Mouse (Mus musculus) neutrophil, adult 5-6 weeks (primary cell): ENCODE results near the gene 2310061I04Rik. TPM values are rescaled to one million over a fixed set of nuclear protein-coding genes. Genes with fewer than 3 reads are reported as not detected.

Experiments used
- ATAC-seq: fragments of 151-379, 151-347 bp; 2 replicates; pipeline ENCODE4 v1.8.0; 2017; ENCODE audit warnings: mild to moderate bottlenecking, moderate TSS enrichment; ENCODE audit not compliant: insufficient number of reproducible peaks, poor library complexity, low FRiP score, severe bottlenecking; ENCODE audit errors: extremely low read depth
- total RNA-seq: library from RNA; stranded (forward); fragments of 200-1000 nt; gene quantifications from 2 replicates; pipeline ENCODE4 v1.2.3, GENCODE M21; 2017

Gene 2310061I04Rik
- 9.6 and 12.8 TPM in 2 replicates for total RNA-seq

GRCm38 (mm10) chr17:35896781-35897643 lies at the start of gene 2310061I04Rik:
2310061I04Rik (minus strand) TSS chr17:35897431.
- ATAC-seq, result peak; percentile 44

- ATAC-seq, result no peak
Observed at GRCm38 (mm10) chr17:35939941-35940340, 42.7 kb upstream of the 2310061I04Rik start.

GRCm38 (mm10) chr17:35939108-35939507 lies 41.9 kb upstream of the 2310061I04Rik start:
- ATAC-seq, result no peak

- ATAC-seq, result peak; percentile 85
Observed at GRCm38 (mm10) chr17:35937700-35938348, 40.6 kb upstream of the 2310061I04Rik start.

GRCm38 (mm10) chr17:35935763-35936162 lies 38.5 kb upstream of the 2310061I04Rik start:
- peak; percentile 49 for ATAC-seq

- ATAC-seq, result no peak
Observed at GRCm38 (mm10) chr17:35932608-35933007, 35.4 kb upstream of the 2310061I04Rik start.

GRCm38 (mm10) chr17:35930627-35931026 lies 33.4 kb upstream of the 2310061I04Rik start:
- ATAC-seq, result no peak

GRCm38 (mm10) chr17:35929534-35929933 lies 32.3 kb upstream of the 2310061I04Rik start:
- ATAC-seq, result no peak

- no peak for ATAC-seq
Observed at GRCm38 (mm10) chr17:35927471-35927870, 30.2 kb upstream of the 2310061I04Rik start.

- ATAC-seq, result no peak
Observed at GRCm38 (mm10) chr17:35923281-35923680, 26.1 kb upstream of the 2310061I04Rik start.

- ATAC-seq, result no peak
Observed at GRCm38 (mm10) chr17:35922566-35922965, 25.3 kb upstream of the 2310061I04Rik start.

GRCm38 (mm10) chr17:35921710-35922109 lies 24.5 kb upstream of the 2310061I04Rik start:
- ATAC-seq, result no peak

GRCm38 (mm10) chr17:35920862-35921562 lies 23.8 kb upstream of the 2310061I04Rik start:
- no peak for ATAC-seq

- ATAC-seq, result no peak
Observed at GRCm38 (mm10) chr17:35920384-35920783, 23.2 kb upstream of the 2310061I04Rik start.

- no peak for ATAC-seq
Observed at GRCm38 (mm10) chr17:35919864-35920301, 22.7 kb upstream of the 2310061I04Rik start.

GRCm38 (mm10) chr17:35919060-35919715 lies 22.0 kb upstream of the 2310061I04Rik start:
- peak; percentile 53 for ATAC-seq

GRCm38 (mm10) chr17:35918276-35919059 lies 21.2 kb upstream of the 2310061I04Rik start:
- no peak for ATAC-seq
